Mouse (Mus musculus) lung, postnatal 0 days (tissue): ENCODE data around the gene Kcnc1.

Experiments used
- CTCF ChIP-seq: IDR thresholded peaks from 2 replicates; pipeline ENCODE4 v1.5.1; 2016; ENCODE audit warnings: antibody characterized with exemption, mild to moderate bottlenecking
- EP300 ChIP-seq: IDR thresholded peaks from 2 replicates; pipeline ENCODE4 v1.6.1; 2016; ENCODE audit warnings: antibody characterized with exemption, mild to moderate bottlenecking, control low read depth

DNA sequence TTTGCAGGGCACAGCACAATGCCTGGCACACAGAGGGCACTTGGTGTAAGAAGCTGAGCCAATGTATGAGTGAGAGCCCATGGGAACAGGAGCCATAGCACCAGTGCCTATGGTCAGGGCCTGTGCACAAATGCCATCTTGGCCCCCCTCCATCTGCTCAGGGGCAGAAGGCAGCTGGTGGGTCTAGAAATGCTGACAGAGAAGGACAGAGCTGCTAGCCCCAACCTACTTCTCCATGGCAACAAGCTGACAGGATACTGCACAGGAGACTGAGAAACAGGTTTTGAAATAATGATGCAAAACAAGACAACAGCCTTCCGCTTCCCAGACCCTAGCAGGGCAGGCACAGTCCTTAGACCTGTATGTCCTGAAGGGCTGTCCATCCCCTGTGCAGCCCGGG is 62.9 kb downstream of the Kcnc1 start:
- TF ChIP-seq EP300 = no peak
- no peak for TF ChIP-seq CTCF
